In the genomic region with DNA sequence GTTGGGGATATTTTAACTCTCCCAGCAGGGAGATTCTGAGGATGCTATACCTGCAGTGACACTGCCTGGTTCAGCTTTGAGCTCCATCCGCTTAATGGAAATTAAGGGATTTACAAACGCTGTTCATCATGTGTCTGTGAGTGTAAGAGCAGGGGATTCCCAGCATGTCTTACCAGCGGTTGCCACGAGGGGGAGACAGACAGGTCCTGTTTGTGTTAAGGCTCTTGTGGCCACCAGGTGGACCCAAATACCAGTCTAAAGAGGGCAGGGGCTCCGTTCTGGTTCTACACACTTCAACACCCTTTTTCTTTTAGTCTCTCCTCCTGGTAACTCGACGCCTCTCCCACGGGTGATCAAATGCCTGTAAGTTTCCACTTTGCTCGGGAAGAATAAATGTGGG, we compare ENCODE assay signal across 7 mouse cellular contexts. TPM values are rescaled to one million over a fixed set of nuclear protein-coding genes. Genes with fewer than 3 reads are reported as not detected.
DNase-seq lines count a peak whose midpoint lies in the region; ATAC-seq lines count a peak whose summit lies in the region.

No protein-coding gene starts in this region.

- H3K27me3 ChIP-seq in intestine, embryonic 16.5 days (replicated peaks; ENCODE audit: control insufficient read depth, insufficient read depth, low read length) = no peaks in the 10 kb centered on the region
- no peaks in the 10 kb centered on the region for H3K27me3 ChIP-seq in midbrain, embryonic 11.5 days (ENCODE audit: control insufficient read depth, insufficient read depth, low read length)

- intact Hi-C loops in left cerebral cortex, postnatal 25 days (cut with DNase I) = loop anchor here (1.0 kb wide), 2 partner anchors 71 to 111 kb away; a partner anchor contains a TSS

- WGBS in intestine, embryonic 16.5 days = 2% methylated on average over 9 of the region's 9 CpGs
- WGBS in midbrain, embryonic 11.5 days = 8% methylated on average over 9 of the region's 9 CpGs

- no peaks in the 10 kb centered on the region for H3K36me3 ChIP-seq in intestine, embryonic 16.5 days (ENCODE audit: control insufficient read depth, insufficient read depth, low read length)
- H3K36me3 ChIP-seq in midbrain, embryonic 11.5 days (ENCODE audit: control insufficient read depth, insufficient read depth, low read length) = no peaks in the 10 kb centered on the region

- H3K4me2 ChIP-seq in intestine, embryonic 16.5 days (ENCODE audit: low read depth, low read length) = no peak overlapping the region
- H3K4me2 ChIP-seq in midbrain, embryonic 11.5 days = no peak overlapping the region

- peak; percentile 97 for DNase-seq in adrenal gland, adult 18-20 months (ENCODE audit: low spot score in 2 of 2)
- DNase-seq in embryo, embryonic 10.5 days (ENCODE audit: low spot score) = peak; percentile 98
- DNase-seq in gastrocnemius, postnatal 25 days = peak; percentile 82
- DNase-seq in left cerebral cortex, postnatal 25 days (ENCODE audit: low spot score in 2 of 2) = peak; percentile 91 to 96
- peak; percentile 100 for DNase-seq in midbrain, embryonic 11.5 days (ENCODE audit: low spot score, missing footprints)
- DNase-seq in skeletal muscle tissue, adult 2 months (ENCODE audit: low read depth, low spot score) = peak; percentile 94

- no peak overlapping the region for H3K27ac ChIP-seq in intestine, embryonic 16.5 days (ENCODE audit: low read length)
- no peak overlapping the region for H3K27ac ChIP-seq in midbrain, embryonic 11.5 days (ENCODE audit: low read depth, low read length)

- no peak overlapping the region for H3K4me3 ChIP-seq in intestine, embryonic 16.5 days (ENCODE audit: low read length)
- no peak overlapping the region for H3K4me3 ChIP-seq in midbrain, embryonic 11.5 days (ENCODE audit: low read depth, low read length)

- H3K9me3 ChIP-seq in intestine, embryonic 16.5 days (ENCODE audit: control insufficient read depth, low read length) = peaks cover 7% of the 10 kb centered on the region; the same call in 1 of the 2 replicates
- H3K9me3 ChIP-seq in midbrain, embryonic 11.5 days (ENCODE audit: control insufficient read depth, low read length) = peaks cover 2% of the 10 kb centered on the region; the same call in 1 of the 2 replicates

- H3K4me1 ChIP-seq in intestine, embryonic 16.5 days (ENCODE audit: control insufficient read depth, insufficient read depth, low read length) = no peaks in the 10 kb centered on the region
- no peaks in the 10 kb centered on the region for H3K4me1 ChIP-seq in midbrain, embryonic 11.5 days (ENCODE audit: control insufficient read depth, insufficient read depth, low read length)

- ATAC-seq in intestine, embryonic 16.5 days = peak; percentile 76
- peak; percentile 83 for ATAC-seq in midbrain, embryonic 11.5 days (ENCODE audit: low FRiP score)

- no peak overlapping the region for H3K9ac ChIP-seq in intestine, embryonic 16.5 days (ENCODE audit: low read depth, low read length)
- H3K9ac ChIP-seq in midbrain, embryonic 11.5 days (ENCODE audit: low read length) = no peak overlapping the region

RNA-seq across cellular contexts. Expression of a gene that starts 17.9 kb away (rescaled TPM):
- 1 to 10 TPM; 4.6 to 5.5 TPM for total RNA-seq in adrenal gland, adult 18-20 months (2021)
- 1 to 10 TPM; 2.5 to 2.6 TPM for total RNA-seq in gastrocnemius, postnatal 25 days (2021)
- 14.8 and 15.3 TPM in 2 replicates for polyA plus RNA-seq in intestine, embryonic 16.5 days (2015; fragmentation: Nextera tagmentation; extraction: Ambion mirVana)
- 1 to 10 TPM; 9.2 to 9.7 TPM for total RNA-seq in left cerebral cortex, postnatal 25 days (2021)
- 15.9 and 17.8 TPM in 2 replicates for polyA plus RNA-seq in midbrain, embryonic 11.5 days (2014; fragmentation: Nextera tagmentation; extraction: Ambion mirVana)

RNA-seq across cellular contexts. Expression of a gene that starts 59.5 kb away (rescaled TPM):
- total RNA-seq in adrenal gland, adult 18-20 months (2021) = 10 to 100 TPM; 73.0 to 98.7 TPM
- total RNA-seq in gastrocnemius, postnatal 25 days (2021) = 10 to 100 TPM; 90.6 to 98.7 TPM
- 41.2 and 44.0 TPM in 2 replicates for polyA plus RNA-seq in intestine, embryonic 16.5 days (2015; fragmentation: Nextera tagmentation; extraction: Ambion mirVana)
- 10 to 100 TPM; 69.2 to 80.7 TPM for total RNA-seq in left cerebral cortex, postnatal 25 days (2021)
- 40.6 and 42.8 TPM in 2 replicates for polyA plus RNA-seq in midbrain, embryonic 11.5 days (2014; fragmentation: Nextera tagmentation; extraction: Ambion mirVana)
